Mouse (Mus musculus) mouse trophoblast stem cell (cell line): Measurements from ENCODE around the gene Arhgap10.

Experiments
- in situ Hi-C, 2 experiments: fragments of 300-500 bp; cut with MseI, MboI; formaldehyde crosslinking; loops; 2 replicates in 1 of 2; 3 replicates in 1 of 2; pipeline ENCODE4 v1.15.1; 2025

Gene Arhgap10

DNA sequence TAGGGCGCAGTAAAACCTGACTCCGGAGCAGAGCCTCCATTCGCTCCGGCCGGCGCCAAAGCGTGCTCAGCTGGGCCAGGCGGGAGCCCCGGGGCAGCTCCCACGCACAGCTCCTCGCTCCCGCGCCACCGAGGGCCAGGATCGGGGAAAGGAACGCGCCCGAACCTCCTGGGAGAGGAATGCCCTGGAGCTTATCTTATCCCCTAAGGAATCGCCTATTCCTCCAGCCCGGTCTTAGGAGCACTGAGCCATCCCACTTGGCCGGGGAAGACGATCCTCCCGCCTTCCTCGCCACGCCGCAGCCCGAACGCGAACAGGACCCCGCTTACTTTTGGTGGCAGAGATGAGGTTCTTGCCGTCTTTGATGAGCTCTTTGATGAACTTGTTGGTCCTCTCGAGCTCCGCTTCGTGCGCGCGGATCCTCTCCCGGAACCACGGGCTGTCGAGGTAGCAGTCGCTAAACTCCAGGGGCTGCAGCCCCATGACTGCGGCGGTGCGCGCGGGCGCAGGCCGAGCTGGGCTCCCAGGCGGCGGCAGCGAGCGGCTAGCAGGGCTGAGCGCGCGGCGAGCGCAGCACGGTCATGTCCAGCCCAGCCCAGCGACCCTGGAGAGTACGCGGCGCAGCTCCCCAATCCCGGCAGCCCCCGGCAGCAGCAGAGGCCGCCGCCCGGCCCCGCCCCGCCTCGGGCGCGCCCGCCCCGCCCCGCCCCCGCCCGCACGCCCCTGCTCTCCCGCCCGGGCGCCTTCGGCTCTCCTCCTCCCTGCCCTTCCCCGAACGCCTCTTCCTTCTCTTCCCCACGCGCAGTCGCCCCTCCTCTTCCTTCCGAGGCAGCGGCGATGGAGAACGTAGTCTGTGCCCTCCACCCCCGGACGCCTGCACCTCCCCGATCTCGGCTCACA lies at the start of gene Arhgap10:
TSS of gene Arhgap10 (minus strand) at position 653 of the 900 bp plus-strand sequence.
- in situ Hi-C loops, result loop anchor here in 1 of 2 experiments (10.0 kb wide), 1 partner anchor 93 kb away; no protein-coding TSS in a partner anchor

GRCm38 (mm10) chr8:77561441-77561840 lies 43.7 kb upstream of the Arhgap10 start:
- in situ Hi-C loops, result no loop called here

DNA sequence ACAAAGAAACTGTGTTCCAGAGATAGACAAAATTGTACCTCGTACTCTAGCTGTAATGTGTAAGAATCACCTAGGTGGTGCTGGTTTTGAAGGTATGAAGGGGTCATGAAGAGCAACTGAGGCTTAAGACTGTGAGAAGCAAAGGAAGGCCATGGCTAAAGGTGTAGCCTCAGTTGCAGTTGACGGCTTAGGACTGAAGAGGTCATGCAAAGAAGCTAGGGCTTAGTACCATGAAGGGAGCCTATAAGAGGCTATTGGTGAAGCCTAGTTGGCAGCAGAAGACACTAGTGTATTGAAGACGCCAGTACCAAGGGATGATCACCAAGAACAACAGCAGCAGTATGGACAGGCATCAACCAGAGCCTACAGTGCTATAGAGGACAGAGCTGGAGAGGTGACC lies 34.7 kb upstream of the Arhgap10 start:
- in situ Hi-C loops, result no loop called here

- in situ Hi-C loops, result no loop called here
Measured at GRCm38 (mm10) chr8:77549881-77550580, 32.3 kb upstream of the Arhgap10 start.

GRCm38 (mm10) chr8:77549121-77549706 lies 31.5 kb upstream of the Arhgap10 start, which contains the start of gene Prmt9:
Gene Prmt9 (plus strand): TSS chr8:77549397.
- in situ Hi-C loops, result no loop called here

- in situ Hi-C loops, result no loop called here
Measured at GRCm38 (mm10) chr8:77545616-77546015, 27.9 kb upstream of the Arhgap10 start.

DNA sequence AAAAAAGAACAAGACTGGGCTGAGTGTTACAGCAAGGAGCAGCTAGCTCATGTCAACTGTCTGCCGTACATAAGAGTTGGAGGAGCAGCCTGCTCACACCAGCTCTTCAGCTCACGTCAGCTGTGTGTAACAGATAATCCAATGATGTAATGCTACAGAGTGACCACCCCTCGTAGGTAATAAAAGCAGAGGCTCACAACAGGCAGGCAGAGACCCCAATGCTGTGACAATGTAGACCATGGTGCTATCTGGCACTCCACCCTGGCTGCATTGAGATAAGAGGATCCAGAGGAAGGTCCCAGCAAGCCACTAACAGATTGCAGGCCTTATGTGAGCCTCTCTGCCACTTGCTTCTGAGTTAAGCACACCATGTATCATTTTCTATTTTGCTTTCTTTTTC lies 26.7 kb upstream of the Arhgap10 start:
- in situ Hi-C loops, result no loop called here

DNA sequence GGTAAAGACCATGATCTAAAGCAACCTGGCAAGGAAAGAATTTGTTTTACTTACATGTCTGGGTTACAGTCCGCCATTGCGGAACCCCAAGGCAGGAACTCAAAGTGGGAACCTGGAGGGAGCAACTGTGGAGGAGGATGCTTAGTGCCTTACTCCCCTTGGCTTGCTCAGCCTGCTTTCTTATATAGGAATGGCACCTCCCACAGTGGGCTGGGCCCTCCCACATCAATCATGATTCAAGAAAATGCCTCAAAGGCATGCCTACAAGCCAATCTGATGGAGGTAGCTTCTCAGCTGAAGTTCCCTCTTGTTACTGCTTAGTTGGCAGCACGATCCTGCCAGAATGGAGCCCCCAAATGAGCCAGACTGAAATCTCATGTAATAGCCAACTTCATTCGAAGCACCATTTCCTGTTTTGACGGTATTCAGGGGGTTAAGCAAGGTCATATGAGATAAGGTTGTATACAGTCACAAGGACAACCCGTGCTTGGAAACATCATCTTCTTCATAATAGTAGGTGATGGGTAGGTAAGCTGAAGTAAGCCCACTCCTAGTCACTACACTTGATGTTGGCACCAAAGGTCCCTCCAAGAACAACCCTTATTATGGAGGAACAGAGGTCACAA lies 25.5 kb upstream of the Arhgap10 start:
- in situ Hi-C loops, result no loop called here

DNA sequence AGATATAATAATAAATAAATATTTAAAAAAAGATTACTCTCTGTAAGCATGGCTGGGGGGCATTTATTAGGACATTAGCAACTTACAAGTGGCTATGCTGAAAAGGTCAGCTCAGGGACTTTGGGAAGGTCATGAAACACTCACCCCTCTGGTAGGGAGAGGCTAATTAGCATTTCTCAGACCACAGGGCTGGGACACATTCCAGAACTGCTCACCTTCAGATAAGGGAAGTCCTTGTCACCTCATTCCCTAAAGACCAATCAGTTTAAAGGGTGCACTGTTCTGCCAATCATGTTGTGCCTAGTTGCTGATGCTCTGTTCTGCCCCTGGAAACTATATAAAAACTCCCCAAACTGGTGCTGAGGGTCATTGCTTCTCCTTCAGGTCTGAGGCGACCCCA lies 20.5 kb upstream of the Arhgap10 start:
- in situ Hi-C loops, result no loop called here

GRCm38 (mm10) chr8:77536821-77537220 lies 19.1 kb upstream of the Arhgap10 start:
- in situ Hi-C loops, result no loop called here

- in situ Hi-C loops, result no loop called here
Measured at GRCm38 (mm10) chr8:77535026-77535595, 17.4 kb upstream of the Arhgap10 start.

DNA sequence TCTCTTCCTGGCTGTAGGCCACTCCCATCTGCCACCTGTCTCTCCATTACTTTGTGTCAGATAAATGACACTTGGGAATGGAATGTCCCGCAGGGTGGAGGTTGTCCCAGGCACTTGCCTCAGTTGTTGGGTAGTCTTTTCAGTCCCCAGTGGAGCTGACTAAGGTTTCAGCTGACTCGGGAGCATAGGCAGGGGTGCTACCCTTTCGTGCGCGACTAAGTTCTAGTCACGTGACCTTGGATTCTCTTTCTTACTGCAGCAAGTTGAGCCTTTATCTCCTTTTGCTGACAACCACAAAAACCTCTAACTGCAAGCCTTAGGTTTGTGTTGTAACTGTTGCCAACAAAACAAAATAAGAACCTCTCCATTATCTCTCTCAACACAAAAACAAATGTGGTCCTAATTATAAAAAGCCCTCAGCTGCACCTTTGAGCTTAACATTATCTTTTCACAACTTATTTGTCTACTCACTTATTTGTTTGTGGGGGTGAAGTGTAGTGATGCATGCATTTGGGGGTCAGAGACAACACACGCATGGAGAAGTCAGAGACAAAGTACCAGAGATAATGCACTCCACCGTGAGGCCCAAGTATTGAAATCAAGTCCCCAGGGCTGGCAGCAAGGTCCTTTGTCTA lies 16.7 kb upstream of the Arhgap10 start:
- in situ Hi-C loops, result no loop called here

GRCm38 (mm10) chr8:77526130-77526529 lies 8.4 kb upstream of the Arhgap10 start:
- in situ Hi-C loops, result loop anchor here in 1 of 2 experiments (10.0 kb wide), 1 partner anchor 101 kb away; no protein-coding TSS in a partner anchor

DNA sequence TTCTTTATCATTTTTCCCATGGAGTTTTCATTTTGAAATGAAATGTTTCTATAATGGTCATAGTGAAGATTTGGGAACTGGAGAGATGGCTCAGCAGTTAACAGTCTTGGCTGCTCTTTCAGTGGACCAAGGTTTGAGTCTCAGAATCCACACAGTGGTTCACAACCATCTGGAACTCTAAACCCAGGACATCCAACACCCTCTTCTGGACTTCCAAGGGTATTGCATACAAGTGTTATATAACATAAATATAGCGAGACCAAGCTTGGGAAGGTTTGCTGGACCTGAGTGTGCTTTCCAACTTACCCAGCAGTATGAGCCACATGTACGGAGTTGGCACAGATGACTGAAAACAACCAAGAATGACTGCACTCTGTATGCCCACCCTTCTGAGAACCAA lies 7.2 kb upstream of the Arhgap10 start:
- in situ Hi-C loops, result loop anchor here in 1 of 2 experiments (10.0 kb wide), 1 partner anchor 100 kb away; no protein-coding TSS in a partner anchor

DNA sequence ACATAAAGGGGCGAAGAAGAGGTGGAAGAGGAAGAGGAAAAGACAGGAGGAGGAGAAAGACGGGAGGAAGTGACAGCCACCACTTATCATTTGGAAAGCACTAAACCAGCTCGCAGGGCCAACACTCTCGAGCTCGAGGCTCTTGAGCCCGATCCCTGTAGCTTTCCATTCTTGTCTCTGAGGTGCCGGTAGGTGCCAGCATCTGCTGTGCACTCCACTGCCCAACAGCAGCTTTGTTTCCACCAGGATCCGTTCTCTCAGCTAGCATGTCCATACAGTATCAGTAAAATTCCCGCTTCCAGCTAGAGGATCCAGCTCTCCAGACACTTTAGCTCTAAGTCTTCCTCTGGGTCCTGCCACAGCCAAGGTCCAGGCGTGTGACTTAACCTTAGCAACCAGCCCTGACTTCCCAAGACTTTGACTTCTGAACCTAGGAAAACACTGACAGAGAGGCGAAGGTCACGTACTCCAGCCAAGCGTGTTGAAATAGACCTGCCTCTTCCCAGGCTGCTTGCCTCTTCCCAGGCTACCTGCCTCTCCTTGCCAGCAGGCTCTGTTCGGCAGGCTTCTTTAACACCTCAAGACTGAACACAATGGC lies 6.4 kb upstream of the Arhgap10 start:
- in situ Hi-C loops, result loop anchor here in 1 of 2 experiments (10.0 kb wide), 1 partner anchor 99 kb away; no protein-coding TSS in a partner anchor

GRCm38 (mm10) chr8:77522984-77523383 lies 5.2 kb upstream of the Arhgap10 start:
- in situ Hi-C loops, result loop anchor here in 1 of 2 experiments (10.0 kb wide), 1 partner anchor 98 kb away; no protein-coding TSS in a partner anchor

DNA sequence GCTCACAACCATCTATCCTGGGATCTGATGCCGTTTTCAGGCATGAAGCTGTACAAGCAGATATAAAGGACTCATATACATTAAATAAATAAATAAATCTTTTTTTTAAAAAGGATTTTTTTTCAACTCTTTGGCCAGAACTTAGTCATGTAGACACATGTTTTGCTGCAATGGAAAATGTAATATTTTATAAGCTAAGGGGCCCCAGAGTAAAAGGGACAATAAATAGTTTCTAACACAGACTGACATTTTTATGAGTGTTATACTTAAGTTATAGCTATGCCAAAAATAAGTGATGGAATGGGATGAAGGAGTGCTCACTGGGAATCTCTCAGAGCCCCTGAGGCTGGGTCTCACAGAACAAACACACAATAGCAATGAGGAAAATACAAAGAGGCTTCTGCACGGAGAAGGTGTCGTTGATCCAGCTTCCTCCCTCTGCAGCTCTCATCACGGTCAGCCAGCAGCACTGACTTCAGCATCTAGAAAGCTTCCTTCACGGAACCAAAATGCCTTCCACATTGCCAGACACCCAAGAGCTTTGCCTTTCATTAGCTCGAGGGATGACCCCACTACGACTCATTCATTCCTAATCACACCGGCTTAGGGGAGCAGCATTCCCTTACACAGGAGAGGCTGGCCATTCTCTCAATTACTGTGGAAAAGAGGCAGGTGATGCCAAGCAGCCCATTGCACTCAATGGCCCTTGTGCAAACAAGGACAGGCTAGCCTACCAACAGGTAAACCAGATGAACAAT lies 3.5 kb upstream of the Arhgap10 start:
- in situ Hi-C loops, result loop anchor here in 1 of 2 experiments (10.0 kb wide), 1 partner anchor 96 kb away; no protein-coding TSS in a partner anchor

GRCm38 (mm10) chr8:77520601-77521000 lies 2.8 kb upstream of the Arhgap10 start:
- in situ Hi-C loops, result loop anchor here in 1 of 2 experiments (10.0 kb wide), 1 partner anchor 96 kb away; no protein-coding TSS in a partner anchor
